Mouse (Mus musculus) kidney, adult 11 months (tissue): ENCODE results near the gene Ndufs7.
"Not testable (repeated sequence)": the region's sequence is repeated elsewhere in the genome, so short reads cannot be mapped to it uniquely, and the experiment has no call there.

Source experiments
- DNase-seq: peaks from one replicate; pipeline ENCODE4 v3.0.0; 2022

Ndufs7 gene

DNA sequence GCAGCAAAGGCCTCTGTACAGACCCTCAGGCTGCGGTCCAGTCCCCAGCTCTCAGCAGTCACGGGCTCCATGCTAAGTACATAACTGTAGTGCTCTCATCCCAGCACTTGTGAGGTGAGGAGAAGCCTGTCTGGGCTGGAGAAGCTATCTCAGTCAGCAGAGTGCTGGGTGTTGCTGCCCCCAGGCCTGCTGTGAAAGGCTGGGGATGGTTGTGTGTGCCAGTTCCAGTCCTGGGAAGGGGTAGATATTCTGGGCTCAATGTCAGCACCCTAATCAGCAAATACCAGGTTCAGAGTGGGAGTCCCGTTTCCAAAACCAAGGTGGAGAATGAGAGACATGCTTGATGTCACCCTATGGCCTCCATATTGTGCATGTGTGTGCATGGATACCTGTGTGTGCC is 6.3 kb upstream of the Ndufs7 start:
- DNase-seq: no peak

DNA sequence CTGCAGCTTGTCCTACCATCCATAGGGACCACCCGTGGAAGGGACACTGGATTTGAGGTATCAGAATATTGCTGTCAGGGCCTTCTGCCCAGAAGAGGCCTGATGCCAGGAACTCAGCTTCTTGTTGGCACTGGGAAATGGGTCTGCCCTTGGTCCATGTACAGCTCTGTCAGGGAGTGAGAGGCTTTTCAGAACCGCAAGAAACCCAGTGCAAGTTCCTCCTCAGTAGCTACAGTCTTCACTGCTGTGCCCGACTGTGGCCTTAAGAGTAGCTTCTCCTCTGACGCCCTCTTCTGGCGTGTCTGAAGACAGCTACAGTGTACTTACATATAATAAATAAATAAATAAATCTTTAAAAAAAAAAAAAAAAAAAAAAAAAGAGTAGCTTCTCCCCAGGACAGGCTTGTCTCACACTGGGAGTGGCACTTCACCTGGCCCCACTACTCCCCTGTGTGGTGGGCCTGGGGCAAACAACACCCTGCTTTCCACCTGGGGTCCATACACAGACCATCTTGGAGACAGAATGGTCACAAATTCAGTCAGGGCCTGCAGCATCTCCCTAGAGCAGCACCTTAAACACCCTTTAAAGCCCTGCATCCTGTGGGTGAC is 4.0 kb upstream of the Ndufs7 start:
- no peak for DNase-seq

DNA sequence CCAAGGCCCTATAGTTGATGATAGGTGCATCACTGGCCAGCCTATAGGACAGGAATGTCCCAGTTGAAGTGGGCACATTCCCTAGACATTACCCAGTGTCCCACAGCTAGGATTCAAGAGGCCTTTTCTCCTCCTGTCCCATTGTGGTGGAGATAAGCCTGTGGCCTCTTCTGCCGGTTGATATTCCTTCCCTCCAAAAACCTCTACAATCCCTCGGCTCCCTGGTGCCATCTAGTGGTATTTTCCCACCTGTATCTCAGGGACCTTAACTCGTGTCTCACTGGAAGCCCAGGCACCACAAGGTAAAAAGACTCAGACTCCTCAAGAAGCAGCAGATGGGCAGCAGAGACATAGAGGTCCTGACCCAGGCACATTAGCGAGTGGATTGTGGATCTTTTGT is 3.3 kb upstream of the Ndufs7 start:
- DNase-seq: peak; percentile 69

- DNase-seq: no peak
Measured at GRCm38 (mm10) chr10:80247849-80248248, 1.1 kb upstream of the Ndufs7 start.

GRCm38 (mm10) chr10:80248437-80248836 is 484 bp upstream of the Ndufs7 start:
- not testable (repeated sequence) for DNase-seq

GRCm38 (mm10) chr10:80250059-80250458 is 1.1 kb downstream of the Ndufs7 start:
- no peak for DNase-seq

- DNase-seq: no peak
Measured at GRCm38 (mm10) chr10:80250573-80250972, 1.7 kb downstream of the Ndufs7 start.

DNA sequence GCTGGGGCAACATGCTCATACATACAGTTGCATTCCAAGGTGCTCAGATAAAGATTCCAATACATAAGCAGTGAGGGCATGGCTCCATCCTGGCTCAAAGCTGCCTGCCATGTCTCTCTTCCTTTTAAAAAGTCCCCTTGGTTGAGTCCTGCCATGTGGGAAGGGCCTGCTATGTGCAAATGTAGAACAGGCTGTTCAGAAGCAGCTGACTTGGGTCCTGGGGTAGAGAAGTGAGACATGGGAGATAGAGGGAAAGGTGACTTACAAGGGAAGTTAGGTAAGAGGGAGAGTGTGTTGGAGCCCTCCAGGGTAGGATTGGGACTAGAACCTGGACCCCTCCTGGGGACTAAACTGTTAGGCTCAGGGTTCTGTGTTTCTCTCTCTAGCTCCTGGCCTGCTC is 3.1 kb downstream of the Ndufs7 start:
- no peak for DNase-seq

DNA sequence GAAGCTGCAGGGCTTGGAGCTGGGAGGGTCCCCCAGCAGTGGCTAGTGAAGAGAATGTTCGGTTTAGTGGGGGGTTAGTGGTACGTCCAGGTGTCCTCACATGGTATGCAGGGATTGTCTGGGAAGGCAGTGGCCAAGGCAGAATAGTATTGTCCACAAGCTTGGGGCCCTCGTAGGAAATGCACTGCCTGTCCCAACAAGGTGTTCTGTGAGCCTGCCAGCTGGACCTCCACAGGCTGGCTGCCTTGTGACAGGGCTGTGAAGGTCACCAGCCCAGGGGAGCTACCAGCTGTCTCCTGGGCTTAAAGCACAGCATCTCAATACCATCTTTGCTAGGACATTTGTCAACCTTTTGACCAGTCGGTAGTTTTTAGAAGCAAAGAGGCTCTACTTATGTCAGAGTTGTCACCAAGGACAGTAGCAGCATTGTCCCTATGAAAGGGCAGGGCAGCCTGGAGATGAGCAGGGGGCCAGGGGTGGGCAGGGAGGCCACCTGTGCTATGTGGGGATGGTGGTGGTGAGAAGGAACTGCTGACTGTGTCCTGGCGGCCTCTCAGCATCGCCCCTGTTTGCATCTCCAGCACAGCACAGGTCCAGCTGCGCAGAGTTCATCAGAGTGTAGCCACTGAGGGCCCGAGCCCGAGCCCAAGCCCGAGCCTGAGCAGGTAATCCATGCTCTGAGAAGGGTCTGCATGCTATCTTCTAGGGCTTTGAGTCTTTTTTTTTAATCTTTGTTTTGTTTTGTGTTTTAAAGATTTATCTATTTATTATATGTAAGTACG is 3.8 kb downstream of the Ndufs7 start:
- DNase-seq: no peak

DNA sequence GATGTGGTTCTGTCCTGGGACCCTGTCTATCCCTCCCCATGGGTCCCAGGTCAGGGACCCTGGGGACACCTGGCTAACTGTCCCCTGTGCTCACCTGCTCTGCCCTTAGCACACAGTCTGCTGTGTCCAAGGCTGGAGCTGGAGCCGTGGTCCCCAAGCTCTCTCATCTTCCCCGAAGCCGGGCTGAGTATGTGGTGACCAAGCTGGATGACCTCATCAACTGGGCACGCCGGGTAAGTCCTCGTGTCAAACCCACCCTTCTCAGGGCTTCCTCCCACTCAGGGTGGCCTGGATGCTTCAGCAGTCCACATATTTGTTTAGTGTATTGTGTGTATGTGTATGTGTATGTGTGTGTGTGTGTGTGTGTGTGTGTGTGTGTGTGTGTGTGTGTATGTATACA is 4.6 kb downstream of the Ndufs7 start:
- no peak for DNase-seq

DNA sequence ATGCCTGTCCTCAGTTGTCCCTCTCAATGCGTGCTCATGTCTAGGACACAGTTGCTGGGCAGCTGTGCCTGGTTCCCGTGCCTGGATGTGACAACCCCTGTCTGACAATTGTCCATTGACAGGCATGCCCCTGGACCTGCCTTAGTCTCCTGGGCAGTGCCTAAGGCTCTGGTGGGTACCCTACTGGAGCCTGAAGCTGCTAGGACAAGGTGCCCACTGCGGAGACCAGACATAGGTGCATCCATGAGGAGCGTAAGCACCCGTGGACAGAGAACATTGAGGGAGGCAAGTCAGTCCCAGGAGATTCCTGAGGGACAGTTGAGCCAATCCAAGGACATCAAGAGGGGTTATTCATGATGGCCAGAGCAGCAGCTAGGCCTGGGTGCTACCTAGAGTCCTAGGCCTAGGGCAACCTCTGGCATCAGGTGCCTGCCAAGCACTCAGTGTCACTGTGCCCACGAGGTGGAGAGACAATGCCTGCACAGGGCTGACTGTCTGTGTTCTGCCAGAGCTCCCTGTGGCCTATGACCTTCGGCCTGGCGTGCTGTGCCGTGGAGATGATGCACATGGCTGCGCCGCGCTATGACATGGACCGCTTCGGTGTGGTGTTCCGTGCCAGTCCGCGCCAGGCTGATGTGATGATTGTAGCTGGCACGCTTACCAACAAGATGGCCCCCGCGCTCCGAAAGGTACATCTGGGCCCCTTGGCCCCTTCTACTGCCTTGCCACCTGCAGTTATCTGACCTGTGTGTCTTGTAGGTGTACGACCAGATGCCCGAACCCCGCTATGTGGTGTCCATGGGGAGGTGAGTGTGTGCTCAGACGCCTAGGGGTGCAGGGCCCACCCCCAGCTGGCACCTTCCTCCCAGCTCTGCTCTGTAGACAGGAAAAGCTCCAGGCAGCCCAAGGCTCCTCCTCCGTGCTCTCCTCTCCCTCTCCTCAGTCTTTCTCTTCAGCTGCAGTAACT is 5.7 kb downstream of the Ndufs7 start:
- DNase-seq: no peak

GRCm38 (mm10) chr10:80255881-80256535 is 7.1 kb downstream of the Ndufs7 start:
- no peak for DNase-seq

GRCm38 (mm10) chr10:80257936-80258335 is 9.0 kb downstream of the Ndufs7 start:
- DNase-seq: no peak

- DNase-seq: no peak
Measured at GRCm38 (mm10) chr10:80258752-80259462, 10.0 kb downstream of the Ndufs7 start.

DNA sequence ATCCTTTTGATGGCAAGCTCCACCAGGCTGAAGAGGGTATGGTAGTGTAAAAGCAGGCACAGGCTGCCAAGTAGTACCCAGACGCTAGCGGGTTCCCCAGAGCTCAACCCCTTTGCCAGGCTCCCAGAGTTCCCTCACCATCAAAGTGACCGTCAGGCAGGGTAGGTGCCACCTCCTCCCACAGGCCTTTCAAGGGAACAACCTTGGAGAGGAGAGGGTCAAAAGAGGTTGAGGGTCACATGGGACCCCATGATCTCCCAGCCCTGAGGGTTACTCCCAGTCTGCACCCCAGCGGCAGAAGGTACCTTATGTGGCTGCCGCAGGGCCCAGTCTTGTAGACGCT is 10.5 kb downstream of the Ndufs7 start:
- no peak for DNase-seq

GRCm38 (mm10) chr10:80259861-80260641 is 11.1 kb downstream of the Ndufs7 start:
- peak; percentile 86 for DNase-seq

DNA sequence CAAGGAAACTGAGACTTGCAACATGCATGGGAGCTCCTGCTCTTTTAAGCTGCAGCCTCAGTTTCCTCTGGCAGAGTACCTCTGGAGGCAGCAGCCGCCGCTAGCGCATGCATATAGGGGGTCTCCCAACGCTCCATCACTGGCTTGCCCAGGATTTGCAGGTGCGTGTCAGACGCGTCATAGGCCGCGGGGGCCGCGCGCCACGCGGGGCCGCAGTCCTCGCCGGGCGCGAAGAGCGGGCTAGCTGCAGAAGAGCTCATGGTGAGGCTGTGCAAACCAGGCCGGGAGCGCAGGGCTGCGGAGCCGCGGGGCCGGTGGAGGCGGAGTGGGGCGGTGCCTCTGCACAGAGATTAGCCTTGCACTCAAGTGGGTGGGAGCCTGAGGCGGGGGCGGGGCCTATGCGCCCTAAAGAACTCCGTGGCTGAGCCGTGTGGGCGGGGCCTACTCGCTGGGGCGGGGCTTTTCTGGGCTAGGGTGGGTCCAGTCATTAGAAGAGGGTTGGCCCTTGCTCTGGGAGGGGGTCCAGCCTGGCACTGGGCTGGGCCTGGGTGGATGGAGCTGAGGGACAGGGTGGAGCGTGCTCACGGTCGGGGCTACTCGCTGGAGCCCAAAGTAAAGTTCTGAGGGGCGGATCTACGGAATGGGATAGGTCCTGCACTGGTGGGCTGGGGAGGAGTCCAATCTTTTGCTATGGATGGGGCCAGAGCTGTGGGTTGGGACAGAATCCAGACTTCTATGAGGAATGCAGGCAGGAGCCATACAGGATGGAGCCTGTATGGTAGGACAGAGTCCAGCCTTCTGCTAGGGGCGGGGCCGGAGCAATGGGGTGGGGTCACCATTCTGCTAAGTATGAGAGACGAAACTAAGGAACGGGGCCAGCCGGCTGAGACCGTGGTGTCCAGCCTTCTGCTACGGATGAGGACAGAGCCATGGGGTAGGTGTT is 12.0 kb downstream of the Ndufs7 start, which contains the start of the genes Gamt and Dazap1:
Gamt (minus strand) TSS at position 371 of the 943 bp plus-strand sequence.
Dazap1 (plus strand) TSS at position 845 of the 943 bp plus-strand sequence.
- peak; percentile 95 for DNase-seq

- peak; percentile 99 for DNase-seq
Measured at GRCm38 (mm10) chr10:80261585-80261968, 12.7 kb downstream of the Ndufs7 start.

DNA sequence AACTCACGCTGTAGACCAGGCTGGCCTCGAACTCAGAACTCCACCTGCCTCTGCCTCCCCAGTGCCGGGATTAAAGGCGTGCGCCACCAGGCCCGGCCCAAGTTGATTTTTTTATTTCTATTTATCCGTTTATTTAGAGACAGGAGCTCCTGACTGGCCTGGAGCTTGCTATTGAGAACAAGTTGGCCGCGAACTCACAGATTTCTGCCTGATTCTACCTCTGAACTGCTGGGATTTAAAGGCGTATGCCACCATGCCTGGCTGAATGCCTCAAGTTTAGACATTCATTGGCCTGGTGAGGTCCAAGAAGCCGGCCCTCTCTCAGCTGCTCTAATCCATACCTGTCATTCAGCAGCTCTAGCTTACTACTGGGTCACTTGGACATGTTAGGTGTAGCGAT is 13.2 kb downstream of the Ndufs7 start:
- DNase-seq: no peak

GRCm38 (mm10) chr10:80262776-80263365 is 13.9 kb downstream of the Ndufs7 start:
- DNase-seq: no peak
